Mouse (Mus musculus) c-Kit-negative CD71-positive TER-119-positive erythroid progenitor cells, embryonic 14.5 days (primary cell): ENCODE data around the gene Alad.
"Not testable (repeated sequence)": the region's sequence is repeated elsewhere in the genome, so short reads cannot be mapped to it uniquely, and the experiment has no call there.

Source experiments
- DNase-seq: peaks from one replicate; pipeline ENCODE4 v3.0.0-alpha.2; 2013; ENCODE audit warnings: low read depth, low spot score

The Alad gene

GRCm38 (mm10) chr4:62486162-62486696 lies 33.5 kb downstream of the Alad start:
- no peak for DNase-seq

DNA sequence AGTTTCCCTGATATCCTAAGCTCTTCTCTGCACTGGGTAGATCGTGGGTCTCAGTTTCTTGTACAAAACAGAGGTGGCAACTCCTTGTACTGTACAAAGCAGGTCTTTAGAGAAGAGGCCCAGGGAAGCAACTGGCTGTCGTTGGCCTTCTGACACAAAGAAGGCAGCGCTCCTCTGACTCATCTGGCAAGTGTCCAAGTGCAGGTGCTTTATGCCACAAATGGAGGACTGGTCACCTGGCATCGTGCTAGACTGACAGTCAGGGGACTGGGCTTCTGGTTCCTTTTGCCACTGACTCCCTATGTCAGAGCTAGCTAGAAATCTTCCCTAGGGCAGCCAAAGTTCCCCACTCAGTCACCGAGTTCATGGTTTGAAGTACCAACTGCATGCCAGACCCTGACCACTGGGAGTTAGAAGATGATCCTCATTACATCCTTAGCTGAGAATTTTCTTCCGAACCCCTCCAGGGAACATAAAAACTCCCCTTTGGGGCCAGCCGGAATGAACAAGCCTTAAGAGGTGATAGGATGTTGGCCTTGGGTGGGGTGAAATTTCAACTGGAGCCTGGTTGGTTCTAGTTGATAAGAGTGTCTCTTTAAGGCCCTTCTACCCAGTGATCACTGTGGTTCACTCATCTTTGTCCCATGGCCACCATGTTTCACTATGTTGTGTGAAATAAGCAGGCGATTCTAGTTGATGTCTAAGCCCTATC lies 34.1 kb downstream of the Alad start:
- no peak for DNase-seq

- DNase-seq, result no peak
Measured at GRCm38 (mm10) chr4:62484928-62485327, 34.8 kb downstream of the Alad start.

DNA sequence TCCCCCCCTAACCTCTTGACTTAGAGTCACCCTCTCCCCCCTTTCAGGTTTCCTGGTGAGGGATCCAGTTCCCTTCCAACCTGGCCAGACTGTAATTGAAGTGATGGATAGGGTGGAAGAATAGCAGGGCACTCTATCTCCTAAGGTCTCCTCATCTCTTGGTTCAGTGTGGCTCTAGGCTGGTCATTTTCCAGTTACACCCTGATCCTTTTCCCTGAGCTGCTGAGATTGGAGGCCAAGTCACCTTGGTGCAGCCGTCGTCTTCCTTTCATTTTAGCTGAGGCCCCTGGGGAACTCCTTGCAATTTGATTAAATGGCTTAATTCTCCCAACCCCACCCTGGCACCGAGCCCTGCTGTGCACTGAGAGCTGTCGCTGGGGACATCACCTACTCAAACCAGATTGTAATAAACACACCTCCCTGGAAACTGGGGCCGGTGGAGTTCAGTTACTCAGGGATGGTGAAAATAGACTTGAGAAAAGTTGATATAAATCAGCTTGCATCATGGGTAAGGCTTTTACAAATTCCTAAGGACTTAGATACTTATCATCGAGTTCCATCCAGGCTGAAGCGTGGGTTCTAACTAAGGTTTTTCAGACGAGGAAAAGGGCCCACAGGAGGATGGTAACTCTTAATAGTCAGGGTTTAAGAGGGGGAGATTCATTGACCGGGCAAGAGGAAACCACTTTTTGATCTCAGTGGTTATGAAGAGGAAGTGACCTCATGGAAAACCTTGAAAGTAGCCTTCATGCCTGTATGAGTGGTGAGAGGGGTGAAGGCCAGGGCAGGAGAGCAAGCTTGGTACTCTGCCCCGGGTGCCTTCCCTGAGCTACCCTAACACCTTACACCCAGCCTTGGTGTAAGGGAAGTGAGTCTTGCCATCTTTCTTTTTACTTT lies 38.8 kb downstream of the Alad start:
- no peak for DNase-seq

DNA sequence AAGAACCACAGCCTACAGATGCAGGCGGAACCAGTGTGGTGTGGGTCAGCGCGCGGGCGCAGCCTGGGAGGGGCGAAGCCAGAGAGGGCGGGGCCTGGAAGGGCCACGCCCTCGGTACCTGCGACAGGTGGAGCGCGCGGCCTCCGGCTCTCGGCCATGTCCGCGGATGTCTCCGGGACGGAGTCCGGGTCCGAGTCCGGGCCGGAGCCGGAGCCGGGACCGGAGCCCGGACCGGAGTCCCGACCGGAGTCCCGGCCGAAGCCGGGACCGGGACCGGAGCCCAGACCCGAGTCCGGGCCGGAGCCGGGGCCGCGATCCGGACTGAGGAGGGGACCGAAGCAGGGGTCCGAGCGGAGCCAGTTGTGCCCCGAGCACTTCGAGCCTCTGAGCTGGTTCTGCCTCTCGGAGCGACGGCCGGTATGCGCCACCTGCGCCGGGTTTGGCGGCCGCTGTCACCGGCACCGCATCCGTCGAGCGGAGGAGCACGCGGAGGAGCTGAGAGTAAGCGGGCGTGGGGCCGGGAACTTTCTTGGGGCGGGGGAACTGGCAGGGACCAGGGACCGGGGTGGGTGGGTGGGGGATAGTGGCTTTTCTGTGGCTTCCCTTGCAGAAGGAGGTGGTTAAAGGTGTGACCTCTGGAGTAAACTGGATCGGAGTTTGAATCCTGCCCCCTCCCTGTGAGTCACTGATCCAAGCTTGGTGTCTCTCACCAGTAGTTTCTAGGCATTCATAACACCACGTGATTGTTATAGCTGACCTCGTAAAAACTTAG lies 39.6 kb downstream of the Alad start, which contains the start of gene Bspry:
Gene Bspry, plus strand, starts transcription at position 117 of the 772 bp plus-strand sequence.
- no peak for DNase-seq

GRCm38 (mm10) chr4:62479593-62479936 lies 40.2 kb downstream of the Alad start:
- not testable (repeated sequence) for DNase-seq

DNA sequence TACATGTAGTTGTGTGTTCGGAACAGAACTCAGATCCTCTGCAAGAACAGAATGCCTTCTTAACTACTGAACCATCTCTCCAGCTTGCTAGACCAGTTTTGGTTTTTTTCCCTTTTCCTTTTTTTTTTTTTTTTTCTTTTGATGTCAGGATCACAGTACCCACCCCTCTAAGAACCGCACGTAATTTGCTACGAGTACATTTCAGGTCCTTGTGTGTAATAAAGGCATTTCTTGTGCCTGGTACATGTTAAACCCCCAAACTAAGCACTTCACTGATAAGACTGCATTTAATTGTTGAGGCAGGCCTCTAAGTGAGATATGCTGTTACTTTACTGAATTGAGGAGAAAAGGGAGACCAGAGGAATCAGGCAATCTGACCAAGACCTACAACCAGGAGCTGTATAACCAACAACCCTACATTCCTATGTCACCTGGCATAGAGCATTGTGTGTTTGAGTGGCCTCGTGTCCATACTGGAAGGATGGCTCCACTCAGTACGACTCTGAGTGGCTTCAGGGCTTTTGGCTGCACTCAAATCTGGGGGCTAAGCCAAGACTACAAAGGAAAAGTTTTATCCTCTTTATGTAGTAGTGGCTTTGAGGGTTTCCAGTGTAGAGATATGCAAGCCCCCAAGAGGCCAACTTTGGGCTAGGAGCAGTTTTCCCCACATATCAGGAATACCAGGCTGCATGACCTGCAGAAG lies 42.0 kb downstream of the Alad start:
- no peak for DNase-seq

DNA sequence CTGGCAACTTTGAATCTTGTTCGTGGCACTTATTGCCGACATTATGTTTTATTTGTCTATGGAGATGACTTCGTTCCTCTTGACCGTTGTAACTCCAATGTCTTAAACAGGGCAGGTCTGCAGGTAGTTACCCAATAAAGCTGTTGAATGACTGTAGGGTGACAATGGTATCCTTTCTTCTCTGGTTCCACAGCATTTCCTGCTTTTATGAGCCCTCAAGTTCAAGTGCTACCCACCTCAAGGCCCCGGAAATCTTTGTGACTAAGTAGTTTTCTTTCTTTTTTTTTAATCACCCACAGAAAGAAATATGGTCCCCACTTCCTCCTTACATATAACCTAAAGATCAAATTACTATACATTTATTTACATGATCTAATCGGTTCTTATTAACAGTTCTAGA lies 43.9 kb downstream of the Alad start:
- DNase-seq, result no peak

DNA sequence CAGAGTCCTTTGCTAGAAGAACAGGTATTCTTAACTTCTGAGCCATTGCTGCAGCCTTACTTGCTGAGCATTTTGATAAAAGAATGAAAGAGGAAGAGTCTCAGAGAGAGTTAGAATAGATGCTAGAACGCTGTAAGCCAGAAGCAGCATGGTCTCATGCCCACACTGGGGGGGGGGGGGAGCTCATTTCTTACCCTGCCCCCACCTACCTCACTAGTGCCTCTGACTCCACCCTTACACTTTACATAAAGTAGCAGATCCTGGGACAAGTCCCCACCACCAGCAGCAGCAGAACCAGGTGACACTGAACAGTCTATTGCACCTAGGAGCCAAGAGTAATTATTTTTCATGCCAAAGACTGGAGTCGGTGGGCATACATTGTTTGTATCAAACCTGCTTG lies 44.6 kb downstream of the Alad start:
- no peak for DNase-seq

- no peak for DNase-seq
Measured at GRCm38 (mm10) chr4:62472071-62472470, 47.6 kb downstream of the Alad start.

GRCm38 (mm10) chr4:62470598-62471051 lies 49.1 kb downstream of the Alad start, which contains the start of gene Wdr31:
TSS of gene Wdr31 (minus strand) at chr4:62470896.
- peak; percentile 71 for DNase-seq

GRCm38 (mm10) chr4:62468158-62468557 lies 51.6 kb downstream of the Alad start:
- no peak for DNase-seq

DNA sequence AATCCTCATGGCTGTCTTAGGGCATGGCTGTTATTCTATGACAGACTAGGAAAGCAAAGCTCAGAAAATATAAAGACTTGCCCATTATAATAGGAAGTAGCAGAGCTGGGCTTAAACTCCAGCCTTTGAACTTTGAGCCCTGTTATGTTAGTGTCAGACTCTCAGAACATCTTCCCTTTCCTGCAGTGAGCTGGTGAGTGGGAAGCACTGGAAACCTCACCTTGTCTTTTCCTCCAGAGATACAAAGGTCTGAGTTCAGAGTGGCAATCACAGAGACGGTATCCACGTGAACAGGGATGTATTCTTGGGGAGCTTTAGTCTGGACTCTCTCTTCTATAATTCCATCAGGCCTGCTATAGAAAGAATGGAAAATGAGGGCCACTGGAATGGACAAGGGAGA lies 56.6 kb downstream of the Alad start:
- DNase-seq, result no peak

- DNase-seq, result no peak
Measured at GRCm38 (mm10) chr4:62460348-62460747, 59.4 kb downstream of the Alad start.
